Mouse (Mus musculus) Patski (cell line): Measurements from ENCODE around the gene Timm10. TPM values are rescaled to one million over a fixed set of nuclear protein-coding genes. Genes with fewer than 3 reads are reported as not detected.

Source experiments
- ATAC-seq: fragments of 100-300 bp; one replicate; pipeline ENCODE4 v1.8.0; 2021
- CTCF ChIA-PET: fragments of 350-600 bp; sonication (Branson Sonifier 250); formaldehyde crosslinking; loops from one replicate; lab custom pipeline; 2022; ENCODE audit warnings: inconsistent platforms; lab: Charles Lee
- POLR2A ChIA-PET: fragments of 350-600 bp; sonication (Branson Sonifier 250); formaldehyde crosslinking; loops from one replicate; lab custom pipeline; 2022; ENCODE audit warnings: antibody characterized with exemption, inconsistent platforms; lab: Charles Lee
- DNase-seq: peaks from one replicate; pipeline ENCODE4 v3.0.0-alpha.2; 2011; ENCODE audit warnings: low read depth, low spot score
- H3K27me3 ChIP-seq: fragments of 371-371 bp; one replicate; pipeline ENCODE4 v1.5.1; 2021
- CTCF ChIP-seq: fragments of 100-300 bp; IDR thresholded peaks from one replicate; pipeline ENCODE4 v1.5.1; 2021
- in situ Hi-C: fragments of 300-500 bp; cut with MboI; formaldehyde crosslinking; loops from 3 replicates; pipeline ENCODE4 v1.11.1; 2018; ENCODE audit warnings: low pct_unique_long_range_greater_than_20kb, mixed read lengths
- polyA plus RNA-seq: library from polyadenylated mRNA; unstranded; gene quantifications from one replicate; pipeline ENCODE4 v1.2.3, GENCODE M21; 2021

Gene Timm10
- 56.5 TPM for polyA plus RNA-seq

- CTCF ChIA-PET: no interaction called here
- H3K27me3 ChIP-seq: peaks cover 7% of the 10 kb centered on the region
- TF ChIP-seq CTCF: no peak
- DNase-seq (peak; percentile 87), ATAC-seq (peak; percentile 85)
- POLR2A ChIA-PET: interaction anchor here (1.0 kb wide), 1 partner anchor 89 kb away, joined by 3 read pairs; no protein-coding TSS in a partner anchor
- in situ Hi-C loops: no loop called here
Measured at GRCm38 (mm10) chr2:84826488-84827282, at the start of gene Timm10. Timm10 (plus strand) TSS chr2:84826997.

DNA sequence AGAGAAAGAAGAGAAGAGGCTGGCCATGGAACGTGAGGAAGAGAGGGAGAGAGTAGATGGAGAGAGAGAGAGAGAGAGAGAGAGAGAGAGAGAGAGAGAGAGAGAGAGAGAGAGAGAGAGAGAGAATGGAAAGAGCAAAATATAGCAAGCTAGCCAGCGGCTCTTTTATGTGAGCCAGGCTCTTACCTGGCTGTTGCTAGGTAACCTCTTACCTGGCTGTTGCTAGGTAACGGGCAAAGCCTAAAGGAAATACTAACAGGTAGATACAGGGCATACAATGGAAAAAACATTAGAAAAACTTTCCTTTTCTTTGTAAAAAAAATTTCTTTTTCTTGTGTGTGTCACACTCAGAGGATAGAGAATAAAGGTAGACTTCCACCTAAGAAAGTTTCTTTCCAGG, 49.1 kb upstream of the Timm10 start:
- CTCF ChIA-PET: interaction anchor here (1.1 kb wide), 1 partner anchor 11 kb away, joined by 3 read pairs; no protein-coding TSS in a partner anchor
- in situ Hi-C loops: no loop called here
- H3K27me3 ChIP-seq: peaks cover 16% of the 10 kb centered on the region
- no peak for TF ChIP-seq CTCF
- ATAC-seq (no peak), DNase-seq (no peak)
- POLR2A ChIA-PET: no interaction called here

- TF ChIP-seq CTCF: no peak
- in situ Hi-C loops: no loop called here
- ChIA-PET POLR2A (interaction anchor here (1.0 kb wide), 1 partner anchor 11 kb away, joined by 3 read pairs; no protein-coding TSS in a partner anchor), CTCF (interaction anchor here (1.0 to 2.0 kb wide), 2 partner anchors 9 to 19 kb away, joined by 5 to 8 read pairs; partner anchors contain the start of gene Ube2l6)
- ATAC-seq (no peak), DNase-seq (no peak)
- H3K27me3 ChIP-seq: peaks cover 16% of the 10 kb centered on the region
Measured at GRCm38 (mm10) chr2:84779210-84779609, 47.6 kb upstream of the Timm10 start.

DNA sequence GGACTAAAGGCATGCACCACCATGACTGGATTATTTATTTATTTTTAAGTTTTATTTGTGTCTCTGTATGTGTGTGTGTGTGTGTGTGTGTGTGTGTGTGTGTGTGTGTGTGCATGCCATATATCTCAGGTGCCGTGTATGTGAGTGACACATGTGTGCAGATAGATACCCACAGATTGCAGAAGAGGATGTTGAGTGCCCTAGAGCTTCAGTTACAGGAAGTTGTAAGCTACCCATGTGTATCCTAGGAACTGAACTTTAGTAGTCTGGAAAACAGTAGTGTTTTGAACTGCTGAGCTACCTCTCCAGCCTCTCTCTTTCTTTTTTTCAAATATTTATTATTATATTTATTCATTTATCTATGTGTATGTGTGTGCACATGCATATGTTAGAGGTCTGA, 43.5 kb upstream of the Timm10 start:
- TF ChIP-seq CTCF: no peak
- ATAC-seq (no peak), DNase-seq (no peak)
- peaks cover 18% of the 10 kb centered on the region for H3K27me3 ChIP-seq
- ChIA-PET POLR2A (interaction anchor here (0.6 kb wide), 1 partner anchor 296 kb away, joined by 3 read pairs; no protein-coding TSS in a partner anchor), CTCF (interaction anchor here (0.7 to 1.9 kb wide), 3 partner anchors 9 to 24 kb away, joined by 3 to 6 read pairs (median 4); partner anchors contain the start of gene Ube2l6)
- in situ Hi-C loops: no loop called here

DNA sequence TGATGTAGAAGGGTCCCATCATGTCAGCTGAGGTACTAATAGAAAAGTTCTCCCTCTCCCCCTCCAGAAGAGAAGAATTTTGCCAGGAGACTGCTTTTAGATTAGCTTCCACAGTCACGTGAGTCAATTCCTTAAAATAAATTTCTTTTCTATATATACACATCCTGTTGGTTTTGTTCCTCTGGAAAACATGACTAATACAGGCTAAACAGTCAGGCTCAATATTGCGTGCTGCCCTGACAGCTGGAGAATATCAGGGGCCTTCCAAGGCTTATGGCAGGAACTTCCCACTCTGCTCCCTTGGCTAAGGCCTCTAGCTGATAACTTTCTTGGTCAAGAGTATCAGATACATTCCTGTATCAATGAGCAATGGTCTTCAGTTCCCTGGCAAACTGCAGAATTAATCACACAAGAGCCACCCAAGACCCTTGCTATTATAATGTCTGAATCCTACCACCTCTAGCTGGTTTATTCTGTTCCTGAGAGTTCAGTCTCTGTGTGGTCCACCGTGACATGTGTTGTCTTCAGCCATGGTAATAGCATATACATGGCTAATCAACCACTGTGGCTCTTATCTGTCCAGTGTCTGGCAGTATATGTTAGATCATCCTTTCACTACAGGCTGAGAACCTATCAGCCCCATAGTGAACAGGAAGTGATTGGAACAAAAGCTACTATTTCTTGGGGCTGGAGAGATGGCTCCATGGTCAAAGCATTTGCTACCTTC, 42.8 kb upstream of the Timm10 start:
- DNase-seq (no peak), ATAC-seq (no peak)
- peaks cover 21% of the 10 kb centered on the region for H3K27me3 ChIP-seq
- ChIA-PET CTCF (interaction anchor here (0.7 to 1.9 kb wide), 4 partner anchors 10 to 25 kb away, joined by 3 to 6 read pairs (median 4); partner anchors contain the start of gene Ube2l6), POLR2A (interaction anchor here (0.6 to 1.5 kb wide), 2 partner anchors 8 to 297 kb away, joined by 3 read pairs; no protein-coding TSS in a partner anchor)
- in situ Hi-C loops: no loop called here
- TF ChIP-seq CTCF: no peak

- in situ Hi-C loops: no loop called here
- ATAC-seq (no peak), DNase-seq (no peak)
- ChIA-PET CTCF (interaction anchor here (0.8 to 2.5 kb wide), 4 partner anchors 9 to 48 kb away, joined by 3 to 8 read pairs (median 4); no protein-coding TSS in a partner anchor), POLR2A (interaction anchor here (0.6 to 1.1 kb wide), 3 partner anchors 17 to 52 kb away, joined by 3 to 5 read pairs (median 4); no protein-coding TSS in a partner anchor)
- peaks cover 12% of the 10 kb centered on the region for H3K27me3 ChIP-seq
- no peak for TF ChIP-seq CTCF
Measured at GRCm38 (mm10) chr2:84788316-84788715, 38.5 kb upstream of the Timm10 start.

GRCm38 (mm10) chr2:84790418-84790817, 36.4 kb upstream of the Timm10 start:
- POLR2A ChIA-PET: interaction anchor here (1.1 kb wide), 1 partner anchor 11 kb away, joined by 3 read pairs; no protein-coding TSS in a partner anchor
- no peak for DNase-seq
- peaks cover 5% of the 10 kb centered on the region for H3K27me3 ChIP-seq
- CTCF ChIA-PET: no interaction called here
- ATAC-seq: no peak
- in situ Hi-C loops: no loop called here
- TF ChIP-seq CTCF: no peak

- ATAC-seq (no peak), DNase-seq (no peak)
- CTCF ChIA-PET: no interaction called here
- in situ Hi-C loops: no loop called here
- TF ChIP-seq CTCF: no peak
- POLR2A ChIA-PET: no interaction called here
- H3K27me3 ChIP-seq: peaks cover 4% of the 10 kb centered on the region
Measured at GRCm38 (mm10) chr2:84792516-84792915, 34.3 kb upstream of the Timm10 start.

- in situ Hi-C loops: no loop called here
- POLR2A ChIA-PET: no interaction called here
Measured at GRCm38 (mm10) chr2:84793154-84793553, 33.6 kb upstream of the Timm10 start.

DNA sequence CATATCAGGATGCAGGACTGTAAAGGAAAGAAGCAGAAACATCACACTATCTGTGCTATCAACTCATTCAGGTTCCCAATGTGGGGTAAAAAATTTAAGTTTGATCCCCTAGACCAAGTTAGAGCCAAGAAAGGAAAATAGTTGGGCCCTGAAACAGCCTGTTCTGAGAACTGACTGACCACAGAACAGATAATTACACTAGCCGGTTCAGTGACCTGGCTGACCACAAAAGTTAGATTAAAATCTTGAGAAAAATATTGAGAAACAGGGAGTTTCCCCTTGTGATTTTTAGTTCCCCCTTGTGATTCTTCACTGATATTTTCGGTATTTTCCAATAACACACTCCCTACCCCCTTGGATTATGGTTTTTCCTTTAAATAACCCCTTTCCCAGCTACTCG, 32.9 kb upstream of the Timm10 start:
- POLR2A ChIA-PET: no interaction called here

More at GRCm38 (mm10) chr2:84793154-84793553, 33.6 kb upstream of the Timm10 start:
- H3K27me3 ChIP-seq: peaks cover 4% of the 10 kb centered on the region
- CTCF ChIA-PET: no interaction called here
- ATAC-seq: no peak
- DNase-seq: no peak
- TF ChIP-seq CTCF: no peak

More for the DNA sequence above, 32.9 kb upstream of the Timm10 start:
- in situ Hi-C loops: no loop called here
- ATAC-seq (no peak), DNase-seq (no peak)
- H3K27me3 ChIP-seq: no peaks in the 10 kb centered on the region
- TF ChIP-seq CTCF: no peak
- CTCF ChIA-PET: no interaction called here
